Mouse (Mus musculus) G1E (cell line): ENCODE measurements around the gene Zfyve26.

ENCODE experiments used
- CTCF ChIP-seq: IDR thresholded peaks from 2 replicates; pipeline ENCODE4 v1.5.1; 2012; ENCODE audit warnings: low read depth, low read length, inconsistent platforms, mixed read lengths
- GATA1 ChIP-seq: IDR thresholded peaks from 2 replicates; pipeline ENCODE4 v1.6.1; 2012; ENCODE audit warnings: borderline replicate concordance, low read length, inconsistent platforms, mixed read lengths

DNA sequence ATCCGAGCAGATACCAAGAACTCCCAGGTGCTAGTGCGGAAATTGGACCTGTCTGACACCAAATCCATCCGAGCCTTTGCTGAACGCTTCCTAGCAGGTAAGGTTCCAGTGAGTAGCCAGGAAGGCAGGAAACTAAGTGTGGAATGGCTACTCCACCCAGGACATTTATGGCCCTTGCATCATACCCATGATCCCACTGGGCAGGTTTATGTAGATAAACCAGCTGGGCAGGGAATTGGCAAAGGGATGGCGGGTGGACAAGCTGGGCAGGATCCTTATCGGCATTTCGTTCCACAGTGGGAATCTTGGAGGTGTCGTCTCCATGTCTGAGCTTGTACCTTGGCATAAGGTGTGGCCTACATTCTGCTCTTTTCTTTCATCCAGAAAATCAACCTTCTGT, 84.7 kb downstream of the Zfyve26 start:
- TF ChIP-seq CTCF (no peak), GATA1 (no peak)
